Mouse (Mus musculus) gastrocnemius, postnatal 10 days (tissue): ENCODE measurements at regions not wholly inside any gene's neighbourhood (a gene's known extent, or its start where the extent isn't known, plus 50 kb on each side); places are given as distances from the start of the nearest gene placed in this dataset.

ENCODE experiments used
- DNase-seq: peaks from one replicate; pipeline ENCODE4 v3.0.0; 2021; ENCODE audit warnings: mixed read lengths

DNA sequence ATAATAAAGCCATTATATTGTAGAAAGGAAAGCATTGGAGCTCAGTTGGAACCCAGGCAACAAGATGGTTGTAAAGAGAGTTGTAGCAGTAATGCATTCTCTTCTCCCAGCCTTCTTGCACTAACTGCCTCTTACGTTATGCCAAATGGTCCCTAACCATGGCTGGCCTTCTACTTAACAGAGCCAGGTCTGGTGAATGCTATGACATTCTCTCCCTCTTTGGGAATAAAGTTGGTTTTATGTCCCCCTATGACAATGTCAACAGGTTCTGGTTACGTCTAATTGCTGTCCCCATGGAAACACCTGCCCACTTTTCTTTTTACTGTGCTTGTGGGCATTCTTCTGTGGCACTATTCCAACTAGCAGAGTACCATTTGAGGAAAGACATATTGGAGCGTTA, 126.4 kb upstream of the Npvf start:
- no peak for DNase-seq

- DNase-seq, result no peak
Measured at GRCm38 (mm10) chr6:50781271-50781670, 127.0 kb upstream of the Npvf start.

DNA sequence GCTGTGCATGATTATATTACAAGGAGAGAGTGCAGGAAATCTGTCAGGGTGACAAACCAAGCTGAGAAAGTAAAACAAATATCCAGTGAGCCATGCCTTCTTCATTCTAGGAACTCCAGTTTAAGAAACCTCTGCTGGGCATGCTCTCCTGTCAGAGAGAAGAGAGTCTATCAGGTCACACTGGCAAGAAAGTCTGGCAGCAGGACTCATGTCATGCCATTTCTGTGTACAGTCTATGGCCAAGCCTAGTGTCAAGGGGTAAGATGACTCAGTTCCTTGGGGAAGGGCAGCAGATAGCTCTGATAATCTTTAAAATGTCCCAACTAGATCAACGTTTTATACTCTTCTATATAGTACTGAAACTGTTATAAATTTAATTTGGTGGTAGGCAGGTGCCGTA, 128.0 kb upstream of the Npvf start:
- no peak for DNase-seq

GRCm38 (mm10) chr6:50783494-50783893, 129.3 kb upstream of the Npvf start:
- no peak for DNase-seq

DNA sequence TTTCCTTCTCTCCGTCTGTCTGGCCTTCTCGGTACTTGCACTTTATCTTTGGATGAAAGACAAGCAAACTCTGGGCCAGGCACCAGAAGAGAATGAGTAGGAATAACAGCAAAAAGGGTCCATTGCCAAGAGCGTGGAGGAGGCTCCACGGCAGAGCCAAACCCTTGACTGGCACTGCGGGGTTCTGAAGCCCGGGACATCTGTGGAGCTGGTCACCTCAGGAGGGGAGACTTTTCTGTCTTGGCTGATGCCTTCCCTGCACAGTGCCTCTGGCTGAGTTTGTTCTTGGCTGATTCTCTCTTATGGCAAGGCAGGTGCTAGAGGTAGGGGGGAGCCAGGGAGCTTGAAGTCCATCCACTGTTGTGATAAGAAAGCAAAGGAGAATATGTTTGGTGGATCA, 130.1 kb upstream of the Npvf start:
- no peak for DNase-seq

GRCm38 (mm10) chr6:50787666-50788065, 133.4 kb upstream of the Npvf start:
- DNase-seq, result no peak

- no peak for DNase-seq
Measured at GRCm38 (mm10) chr6:50799963-50800362, 145.7 kb upstream of the Npvf start.

DNA sequence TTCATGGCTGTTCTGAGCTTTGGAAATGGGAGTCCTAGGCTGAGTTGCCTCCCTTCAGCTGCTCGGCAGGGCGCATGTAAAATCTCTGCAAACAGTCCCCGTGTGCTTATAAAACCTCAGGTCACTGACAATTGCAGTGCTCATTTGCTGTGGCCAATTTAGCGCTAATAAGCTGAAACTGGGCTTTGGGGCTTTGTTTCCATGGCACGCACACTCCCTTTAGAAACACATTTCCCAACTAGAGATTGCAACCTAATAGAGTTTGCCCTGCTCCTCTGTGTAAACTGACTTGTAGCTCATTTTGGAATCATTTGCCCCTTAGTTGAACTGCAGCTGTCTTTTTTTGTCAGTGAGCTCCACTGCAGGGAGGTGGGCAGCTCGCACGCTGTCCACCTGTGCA, 148.7 kb upstream of the Npvf start:
- no peak for DNase-seq

DNA sequence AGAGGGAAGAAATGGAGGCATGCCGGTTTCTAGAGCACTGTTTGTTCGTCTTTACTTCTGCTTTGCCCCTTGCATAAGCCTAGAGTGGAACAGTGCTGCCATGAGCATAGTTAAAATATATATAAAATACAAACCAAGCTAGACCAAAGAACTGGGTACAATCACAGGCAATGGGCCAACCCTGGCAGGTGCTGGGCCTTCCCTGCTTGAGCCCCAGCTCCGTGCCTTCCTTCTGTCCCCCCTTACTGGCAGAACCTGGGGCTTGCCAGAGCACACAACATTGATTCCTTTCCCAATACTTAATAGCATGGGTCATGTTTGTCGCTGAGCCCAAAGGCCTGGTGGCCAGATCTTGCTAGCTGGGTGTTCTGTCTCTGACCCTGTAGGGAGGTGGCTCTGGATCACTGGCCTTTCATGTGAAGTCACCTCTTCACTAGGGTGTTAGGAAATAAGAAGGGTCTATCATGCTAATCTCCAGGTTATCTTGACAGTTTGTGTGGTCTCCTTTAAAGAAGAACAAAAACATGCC, 150.3 kb upstream of the Npvf start:
- no peak for DNase-seq

GRCm38 (mm10) chr6:50806376-50807077, 152.3 kb upstream of the Npvf start:
- DNase-seq, result peak; percentile 44

DNA sequence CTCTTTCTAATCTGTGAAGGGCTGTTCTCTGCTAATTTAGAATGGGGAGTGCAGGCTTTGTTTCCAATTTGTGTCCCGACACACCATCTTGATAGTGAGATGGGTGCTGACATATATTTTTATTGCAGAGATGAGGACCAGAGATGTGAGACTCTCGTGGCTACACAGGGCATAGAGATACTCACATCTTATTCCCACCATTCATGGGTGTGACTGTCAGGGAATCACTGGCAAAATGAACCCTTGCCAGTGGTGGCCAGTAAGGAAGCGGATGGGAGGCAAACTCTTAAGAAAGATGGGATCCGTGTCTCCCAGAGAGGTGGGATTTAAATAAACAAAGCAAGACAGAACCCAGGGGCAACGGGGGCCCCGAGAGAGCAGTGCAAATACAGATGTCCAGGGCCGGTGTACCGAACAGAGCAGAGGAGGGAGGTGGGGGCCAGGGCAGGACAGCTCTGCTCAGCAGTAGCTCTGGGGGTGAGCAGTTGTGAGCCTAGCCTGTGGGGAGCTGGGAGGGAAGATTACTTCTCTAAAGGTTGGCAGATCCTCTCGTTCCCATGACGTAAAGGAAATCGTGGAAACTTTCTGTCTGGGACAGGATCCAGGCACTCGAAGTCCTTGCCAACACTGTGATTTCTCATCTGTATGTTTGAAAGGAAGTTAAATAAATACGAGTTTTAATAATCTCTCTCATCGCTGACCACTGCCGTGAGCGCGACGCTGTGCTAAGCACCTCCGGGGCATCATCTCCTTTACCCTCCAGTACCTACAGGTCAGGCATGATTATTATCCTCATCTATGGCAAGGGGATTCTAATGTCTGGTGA, 153.2 kb upstream of the Npvf start:
- peak; percentile 31 for DNase-seq

- peak; percentile 84 for DNase-seq
Measured at GRCm38 (mm10) chr6:50808126-50808525, 153.9 kb upstream of the Npvf start.

DNA sequence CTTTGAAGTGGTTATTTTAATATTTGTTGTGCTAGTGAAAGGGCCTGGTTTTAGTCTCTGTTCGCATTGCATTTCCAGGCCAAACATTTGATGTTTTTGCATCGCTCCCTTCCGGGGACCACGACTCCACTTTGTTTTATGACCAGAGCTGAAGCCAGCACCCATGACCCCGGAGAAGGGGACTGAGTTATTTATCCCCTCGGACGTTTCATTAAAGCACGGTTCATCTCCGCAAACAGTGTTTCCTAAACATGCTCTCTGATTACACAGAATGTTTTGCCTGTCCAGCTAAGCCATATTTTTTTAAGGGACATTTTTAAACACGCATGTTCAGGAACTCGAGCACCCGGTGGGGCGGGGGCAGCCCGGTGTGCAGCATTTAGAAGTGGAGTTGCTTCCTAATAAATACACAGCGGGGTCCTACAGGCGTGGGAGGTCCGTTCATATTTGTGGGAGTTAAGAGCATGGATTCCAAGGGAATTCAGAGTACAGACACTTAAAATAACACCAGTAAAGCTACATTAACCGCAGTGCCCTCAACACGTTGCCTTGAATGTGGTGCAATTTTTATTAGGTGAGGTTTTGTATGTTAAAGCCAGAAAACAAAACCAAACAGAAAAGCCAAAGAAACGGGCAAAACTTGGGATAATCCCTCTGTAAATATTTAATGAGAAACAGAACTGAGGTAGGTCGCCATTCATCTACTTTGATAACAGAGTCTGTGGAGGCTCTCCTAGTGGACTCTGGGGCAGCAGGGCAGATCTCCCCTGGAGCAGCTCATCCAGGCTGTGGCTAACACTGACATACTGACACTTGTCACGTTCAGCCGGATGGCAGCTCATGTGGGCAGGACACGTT, 154.8 kb upstream of the Npvf start:
- no peak for DNase-seq

DNA sequence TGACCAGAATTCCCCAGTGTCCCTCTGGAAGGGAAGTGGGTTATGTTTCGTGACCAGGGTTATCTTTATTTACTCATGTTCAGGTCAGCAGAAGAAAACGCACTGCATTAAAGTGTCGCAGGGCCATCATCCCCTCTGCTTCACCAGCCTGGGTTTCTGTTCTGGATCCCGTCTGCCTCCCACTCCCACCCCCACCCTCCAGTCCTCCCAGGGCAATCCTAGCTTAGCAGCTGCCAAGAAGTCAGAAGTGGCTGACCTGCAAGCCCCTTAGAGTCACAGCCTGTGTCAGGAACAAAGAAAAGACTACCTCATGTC, 155.4 kb upstream of the Npvf start:
- no peak for DNase-seq

- DNase-seq, result no peak
Measured at GRCm38 (mm10) chr6:50814936-50815500, 160.8 kb upstream of the Npvf start.

GRCm38 (mm10) chr6:50815579-50815978, 161.3 kb upstream of the Npvf start:
- no peak for DNase-seq

- no peak for DNase-seq
Measured at GRCm38 (mm10) chr6:50817430-50817829, 163.2 kb upstream of the Npvf start.

GRCm38 (mm10) chr6:50818433-50818832, 164.2 kb upstream of the Npvf start:
- no peak for DNase-seq

DNA sequence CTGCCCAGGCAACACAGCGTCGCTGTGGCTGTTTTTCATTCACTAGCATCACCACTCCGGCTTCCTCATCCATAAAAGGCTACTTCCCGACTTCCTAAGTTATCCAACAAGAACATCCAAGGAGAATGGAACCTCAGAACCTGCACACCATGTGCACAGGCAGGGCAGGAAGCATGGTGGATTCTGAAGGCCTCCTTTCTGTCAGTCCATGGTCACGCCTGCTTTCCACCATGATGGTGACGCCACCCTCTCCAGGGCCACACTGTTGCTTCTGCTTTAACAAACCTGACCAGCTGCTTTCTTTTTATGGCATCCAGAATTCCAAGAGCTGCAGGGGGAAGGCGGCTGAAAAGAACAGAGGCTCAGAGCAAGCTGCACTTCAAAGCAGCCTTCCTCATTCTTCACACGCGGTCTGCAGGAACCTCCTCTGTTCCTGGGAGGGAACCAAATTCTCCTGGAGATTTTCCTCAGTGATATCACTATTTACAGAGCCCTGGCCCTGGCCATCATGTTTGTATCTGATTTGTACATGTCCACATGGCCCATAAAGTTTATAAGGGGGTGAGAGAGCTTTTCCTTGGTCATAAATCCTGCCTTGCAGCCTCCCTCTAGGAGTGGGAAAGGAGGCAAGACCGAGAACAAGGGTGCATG, 164.8 kb upstream of the Npvf start:
- DNase-seq, result no peak

- DNase-seq, result no peak
Measured at GRCm38 (mm10) chr6:50821401-50822235, 167.4 kb upstream of the Npvf start.
